Mouse (Mus musculus): ENCODE results near the gene Fam20a. TPM values are rescaled to one million over a fixed set of nuclear protein-coding genes. Genes with fewer than 3 reads are reported as not detected.

Fam20a gene
- polyA plus RNA-seq, 1 experiment from 2014 or later, result 1.7 TPM

DNA sequence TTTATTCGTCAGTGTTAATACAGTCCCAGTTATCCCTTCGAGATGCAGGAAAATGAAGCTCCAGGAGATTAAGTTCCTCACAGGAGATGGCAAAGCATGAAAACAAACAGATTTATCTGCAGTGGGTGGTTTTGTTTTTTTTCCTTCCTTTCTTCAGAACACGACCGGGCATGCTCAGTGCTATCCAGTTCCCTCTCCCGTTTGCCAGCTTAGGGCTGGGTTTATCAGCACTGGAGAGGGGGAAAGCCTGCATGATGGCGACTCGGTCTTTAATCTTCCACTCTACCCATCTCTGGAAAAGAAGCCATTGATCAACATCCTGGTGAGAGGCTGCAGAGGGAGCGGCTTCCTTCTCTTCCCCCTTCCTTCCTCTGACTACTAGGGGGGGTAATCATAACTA is 72.9 kb downstream of the Fam20a start, which contains the start of gene Prkar1a:
TSS of gene Prkar1a (plus strand) at position 200 of the 400 bp plus-strand sequence.
- H3K9me3 ChIP-seq (replicated peaks; ENCODE audit: control insufficient read depth, low read length), result no peaks in the 10 kb centered on the region
- H3K27me3 ChIP-seq (replicated peaks; ENCODE audit: control insufficient read depth, insufficient read depth, low read length), result no peaks in the 10 kb centered on the region
- 45% methylated on average over 8 of the region's 8 CpGs for WGBS
- peaks cover 29% of the 10 kb centered on the region for H3K4me1 ChIP-seq (ENCODE audit: control insufficient read depth, insufficient read depth, low read length)
- ATAC-seq, result no peak
- H3K36me3 ChIP-seq (ENCODE audit: control insufficient read depth, insufficient read depth, low read length), result peaks cover 7% of the 10 kb centered on the region; the same call in 1 of the 2 replicates
- peak; percentile 51 for DNase-seq (ENCODE audit: low spot score)
- H3K9ac ChIP-seq (ENCODE audit: low read length), result peak within 1 kb of the TSS; percentile 97
- H3K27ac ChIP-seq (ENCODE audit: low read depth, low read length), result peak within 1 kb of the TSS; percentile 97
- H3K4me3 ChIP-seq (ENCODE audit: low read depth, low read length), result peak within 1 kb of the TSS; percentile 91
- peak within 1 kb of the TSS; percentile 74 for H3K4me2 ChIP-seq (ENCODE audit: low read length)

DNA sequence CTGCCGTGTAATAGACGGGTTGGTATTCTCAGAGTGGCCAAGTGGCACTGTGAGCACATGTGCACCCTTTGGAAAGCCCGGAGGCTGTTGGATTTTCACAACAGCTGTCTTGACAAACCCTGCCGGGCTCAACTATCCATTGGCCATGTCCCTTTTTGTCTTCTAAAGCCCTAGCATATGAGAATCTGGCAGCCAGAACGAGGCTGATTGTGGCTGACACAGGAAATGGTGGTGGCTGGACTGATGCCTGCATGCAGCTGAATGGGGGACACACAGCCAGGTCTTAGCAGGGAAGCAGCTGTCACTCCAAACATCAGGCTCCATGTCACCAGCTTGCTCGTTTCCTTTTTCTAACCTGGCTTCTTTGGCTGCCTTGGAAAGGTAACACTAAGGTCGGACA is 73.6 kb downstream of the Fam20a start:
- Histone ChIP-seq H3K4me2 (ENCODE audit: low read length) (peak overlapping the region; percentile 74; the same call in 1 of the 2 replicates), H3K27me3 (replicated peaks; ENCODE audit: control insufficient read depth, insufficient read depth, low read length) (no peaks in the 10 kb centered on the region), H3K4me1 (ENCODE audit: control insufficient read depth, insufficient read depth, low read length) (peaks cover 27% of the 10 kb centered on the region), H3K36me3 (ENCODE audit: control insufficient read depth, insufficient read depth, low read length) (no peaks in the 10 kb centered on the region; the same call in 1 of the 2 replicates), H3K9ac (ENCODE audit: low read length) (peak overlapping the region; percentile 55; the same call in 1 of the 2 replicates), H3K9me3 (replicated peaks; ENCODE audit: control insufficient read depth, low read length) (no peaks in the 10 kb centered on the region), H3K4me3 (ENCODE audit: low read depth, low read length) (no peak overlapping the region), H3K27ac (ENCODE audit: low read depth, low read length) (peak overlapping the region; percentile 97)
- DNase-seq (ENCODE audit: low spot score), result peak; percentile 69
- ATAC-seq, result no peak
- whole genome bisulfite sequencing, result 41% methylated on average over 7 of the region's 7 CpGs

DNA sequence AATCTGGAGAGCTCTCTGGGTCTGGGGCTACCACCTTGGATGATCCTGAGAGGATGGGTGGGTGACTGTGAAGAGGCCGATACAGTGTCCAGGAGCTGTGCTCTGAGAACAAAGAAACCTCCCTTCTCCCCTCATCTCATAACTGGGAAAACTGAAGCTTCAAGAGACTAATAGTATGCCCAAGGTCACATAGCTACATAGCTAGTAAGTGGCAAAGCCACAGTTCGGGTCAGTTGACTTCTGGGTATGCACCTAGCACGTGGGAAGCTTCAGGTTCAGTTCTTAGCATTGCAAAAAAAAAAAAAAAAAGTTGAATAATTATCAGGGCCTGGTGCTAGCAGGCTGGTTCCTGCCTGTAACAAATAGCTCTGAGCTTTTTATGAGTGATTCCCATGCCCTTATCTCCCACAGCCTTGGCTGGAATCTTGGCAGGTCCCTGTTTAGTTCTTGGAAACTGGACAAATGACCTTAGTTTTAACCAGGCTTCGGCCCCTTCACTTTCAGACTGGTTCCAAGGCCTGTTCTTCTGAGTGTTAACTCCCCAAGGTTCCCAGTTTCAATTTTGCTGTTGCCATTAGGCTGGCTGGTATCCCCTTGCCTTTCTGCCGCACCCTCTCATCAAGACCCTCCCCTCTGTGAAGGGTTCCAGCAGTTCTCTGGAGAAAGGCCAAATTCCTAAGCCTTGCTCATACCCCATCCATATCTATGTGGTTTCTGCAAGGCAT is 80.4 kb downstream of the Fam20a start:
- no peak overlapping the region for H3K4me2 ChIP-seq (ENCODE audit: low read length)
- H3K4me1 ChIP-seq (ENCODE audit: control insufficient read depth, insufficient read depth, low read length), result no peaks in the 10 kb centered on the region
- no peaks in the 10 kb centered on the region for H3K36me3 ChIP-seq (ENCODE audit: control insufficient read depth, insufficient read depth, low read length)
- no peak overlapping the region for H3K9ac ChIP-seq (ENCODE audit: low read length)
- no peak overlapping the region for H3K4me3 ChIP-seq (ENCODE audit: low read depth, low read length)
- no peaks in the 10 kb centered on the region for H3K9me3 ChIP-seq (replicated peaks; ENCODE audit: control insufficient read depth, low read length)
- DNase-seq (ENCODE audit: low spot score) (no peak), ATAC-seq (no peak)
- no peaks in the 10 kb centered on the region for H3K27me3 ChIP-seq (replicated peaks; ENCODE audit: control insufficient read depth, insufficient read depth, low read length)
- 85% methylated on average over 5 of the region's 5 CpGs for WGBS
- H3K27ac ChIP-seq (ENCODE audit: low read depth, low read length), result no peak overlapping the region

DNA sequence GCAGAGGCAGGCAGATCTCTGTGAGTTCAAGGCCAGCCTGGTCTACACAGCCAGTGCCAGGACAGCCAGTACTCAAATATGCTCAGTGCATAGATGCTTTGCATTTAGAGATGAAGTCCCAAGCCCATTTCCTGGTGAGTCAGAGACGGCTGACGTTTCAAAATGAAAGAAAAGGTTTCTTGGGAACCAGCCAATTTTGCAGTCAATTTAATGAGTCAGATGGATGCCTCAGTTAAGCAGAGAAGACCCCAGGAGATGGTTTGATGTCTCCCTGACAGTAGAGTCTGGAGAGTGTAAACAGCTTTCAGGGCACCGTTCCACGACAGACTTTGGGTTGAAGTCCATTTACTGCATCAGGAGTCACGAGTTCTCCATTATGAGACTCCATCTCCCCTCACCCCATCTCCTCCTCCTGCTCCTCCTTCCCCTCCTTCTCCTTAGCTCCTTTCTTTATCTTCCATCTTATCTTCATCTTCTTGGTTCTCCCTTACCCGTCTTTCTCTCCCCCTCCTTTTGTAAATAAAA is 86.1 kb downstream of the Fam20a start:
- WGBS, result 74% methylated on average over 6 of the region's 6 CpGs
- DNase-seq (ENCODE audit: low spot score), result no peak
- Histone ChIP-seq H3K27me3 (replicated peaks; ENCODE audit: control insufficient read depth, insufficient read depth, low read length) (no peaks in the 10 kb centered on the region), H3K4me2 (ENCODE audit: low read length) (no peak overlapping the region), H3K27ac (ENCODE audit: low read depth, low read length) (no peak overlapping the region), H3K36me3 (ENCODE audit: control insufficient read depth, insufficient read depth, low read length) (no peaks in the 10 kb centered on the region), H3K4me1 (ENCODE audit: control insufficient read depth, insufficient read depth, low read length) (no peaks in the 10 kb centered on the region), H3K9ac (ENCODE audit: low read length) (no peak overlapping the region), H3K4me3 (ENCODE audit: low read depth, low read length) (no peak overlapping the region), H3K9me3 (replicated peaks; ENCODE audit: control insufficient read depth, low read length) (no peaks in the 10 kb centered on the region)
- no peak for ATAC-seq

DNA sequence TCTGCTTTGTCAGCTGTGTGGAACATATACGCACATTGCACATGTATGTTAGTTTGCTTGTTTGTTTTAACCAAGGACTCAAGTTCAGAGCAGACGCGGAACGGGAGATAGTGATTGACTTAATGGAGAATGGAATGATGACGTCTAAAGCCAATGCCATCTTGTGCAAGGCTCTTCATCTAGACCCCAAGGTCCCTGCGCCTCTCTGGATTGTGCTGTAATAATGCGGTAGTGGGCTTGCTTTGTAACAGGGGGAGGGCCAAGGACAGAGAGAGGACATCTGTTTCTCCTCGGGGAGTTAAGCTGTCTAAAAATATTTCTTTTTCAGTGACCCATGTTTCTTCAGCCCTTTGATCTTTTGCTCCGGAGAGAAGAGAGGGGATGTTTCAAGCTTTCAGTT is 87.2 kb downstream of the Fam20a start:
- Histone ChIP-seq H3K4me2 (ENCODE audit: low read length) (no peak overlapping the region), H3K36me3 (ENCODE audit: control insufficient read depth, insufficient read depth, low read length) (no peaks in the 10 kb centered on the region), H3K27ac (ENCODE audit: low read depth, low read length) (no peak overlapping the region), H3K9ac (ENCODE audit: low read length) (no peak overlapping the region), H3K9me3 (replicated peaks; ENCODE audit: control insufficient read depth, low read length) (no peaks in the 10 kb centered on the region), H3K27me3 (replicated peaks; ENCODE audit: control insufficient read depth, insufficient read depth, low read length) (no peaks in the 10 kb centered on the region), H3K4me1 (ENCODE audit: control insufficient read depth, insufficient read depth, low read length) (no peaks in the 10 kb centered on the region), H3K4me3 (ENCODE audit: low read depth, low read length) (no peak overlapping the region)
- WGBS, result 91% methylated on average over 9 of the region's 9 CpGs
- no peak for ATAC-seq
- no peak for DNase-seq (ENCODE audit: low spot score)

DNA sequence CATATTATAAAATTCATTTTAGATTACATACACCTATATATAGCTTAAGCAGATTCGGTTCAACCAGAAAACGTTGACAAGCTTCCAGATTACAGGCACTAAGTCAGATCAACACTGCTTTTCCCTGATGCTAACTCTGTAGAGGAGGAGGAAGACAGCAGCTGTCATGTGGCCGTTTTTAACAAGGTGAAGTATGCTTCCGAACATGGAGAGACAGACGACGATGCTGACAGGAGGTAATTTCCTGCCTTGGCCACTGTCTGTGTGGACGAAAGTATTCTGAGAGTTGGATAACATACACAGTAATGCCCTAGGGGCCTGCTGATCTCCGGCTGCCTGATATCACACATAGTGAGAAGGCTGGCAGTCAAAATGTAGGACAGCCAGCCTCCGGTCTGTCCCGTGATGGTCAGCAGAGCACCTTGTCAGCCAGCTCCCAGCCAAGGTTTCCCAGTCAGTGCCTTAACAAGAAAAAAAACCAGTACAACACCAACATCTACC is 93.0 kb downstream of the Fam20a start:
- Histone ChIP-seq H3K27me3 (replicated peaks; ENCODE audit: control insufficient read depth, insufficient read depth, low read length) (no peaks in the 10 kb centered on the region), H3K4me2 (ENCODE audit: low read length) (no peak overlapping the region), H3K9ac (ENCODE audit: low read length) (no peak overlapping the region), H3K27ac (ENCODE audit: low read depth, low read length) (no peak overlapping the region), H3K4me3 (ENCODE audit: low read depth, low read length) (no peak overlapping the region), H3K9me3 (replicated peaks; ENCODE audit: control insufficient read depth, low read length) (no peaks in the 10 kb centered on the region), H3K4me1 (ENCODE audit: control insufficient read depth, insufficient read depth, low read length) (no peaks in the 10 kb centered on the region), H3K36me3 (ENCODE audit: control insufficient read depth, insufficient read depth, low read length) (no peaks in the 10 kb centered on the region)
- no peak for DNase-seq (ENCODE audit: low spot score)
- no peak for ATAC-seq
- 84% methylated on average over 10 of the region's 10 CpGs for WGBS

DNA sequence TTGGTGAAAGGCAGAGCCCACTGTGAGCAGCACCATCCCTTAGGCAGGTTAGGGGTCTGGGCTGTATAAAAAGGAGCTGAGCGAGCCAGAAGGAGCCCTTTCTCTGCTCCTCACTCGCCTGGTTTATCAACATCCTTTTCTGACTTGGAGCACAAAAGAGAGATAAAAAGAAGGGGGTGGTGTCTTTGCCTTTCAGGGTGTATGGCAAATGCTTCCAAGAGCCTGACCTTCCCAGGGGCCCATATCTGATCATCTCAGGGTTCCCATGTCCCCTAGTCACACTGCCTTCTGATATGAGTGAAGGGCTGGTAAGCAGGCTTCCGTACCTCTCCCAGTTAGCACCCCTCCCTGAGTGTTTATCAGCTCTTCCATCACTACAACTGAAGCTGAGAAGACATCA is 94.0 kb downstream of the Fam20a start:
- Histone ChIP-seq H3K9me3 (replicated peaks; ENCODE audit: control insufficient read depth, low read length) (no peaks in the 10 kb centered on the region), H3K4me3 (ENCODE audit: low read depth, low read length) (no peak overlapping the region), H3K4me1 (ENCODE audit: control insufficient read depth, insufficient read depth, low read length) (no peaks in the 10 kb centered on the region), H3K9ac (ENCODE audit: low read length) (no peak overlapping the region), H3K4me2 (ENCODE audit: low read length) (no peak overlapping the region), H3K27me3 (replicated peaks; ENCODE audit: control insufficient read depth, insufficient read depth, low read length) (no peaks in the 10 kb centered on the region), H3K36me3 (ENCODE audit: control insufficient read depth, insufficient read depth, low read length) (no peaks in the 10 kb centered on the region), H3K27ac (ENCODE audit: low read depth, low read length) (no peak overlapping the region)
- no peak for ATAC-seq
- WGBS, result 82% methylated on average over 3 of the region's 3 CpGs
- DNase-seq (ENCODE audit: low spot score), result no peak

DNA sequence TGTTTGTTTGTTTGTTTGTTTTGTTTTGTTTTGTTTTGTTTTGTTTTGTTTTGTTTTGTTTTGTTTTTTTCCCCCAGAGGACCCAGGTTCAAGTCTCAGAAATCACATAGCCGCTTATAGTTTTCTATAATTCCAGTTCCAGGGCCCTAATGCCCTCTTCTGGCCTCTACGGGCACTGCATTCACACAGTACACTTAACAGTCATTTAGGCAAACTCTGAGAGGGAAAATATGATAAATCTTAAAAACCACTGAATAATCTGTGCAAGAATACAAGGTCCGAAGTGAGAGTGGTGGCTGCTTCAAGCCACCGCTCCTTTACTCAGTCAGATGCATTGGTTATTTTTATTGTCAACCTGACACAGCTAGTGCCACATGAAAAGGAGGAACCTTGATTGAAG is 94.4 kb downstream of the Fam20a start:
- Histone ChIP-seq H3K4me3 (ENCODE audit: low read depth, low read length) (no peak overlapping the region), H3K9me3 (replicated peaks; ENCODE audit: control insufficient read depth, low read length) (no peaks in the 10 kb centered on the region), H3K36me3 (ENCODE audit: control insufficient read depth, insufficient read depth, low read length) (no peaks in the 10 kb centered on the region), H3K27ac (ENCODE audit: low read depth, low read length) (no peak overlapping the region), H3K27me3 (replicated peaks; ENCODE audit: control insufficient read depth, insufficient read depth, low read length) (no peaks in the 10 kb centered on the region), H3K9ac (ENCODE audit: low read length) (no peak overlapping the region), H3K4me1 (ENCODE audit: control insufficient read depth, insufficient read depth, low read length) (no peaks in the 10 kb centered on the region; the same call in 1 of the 2 replicates), H3K4me2 (ENCODE audit: low read length) (no peak overlapping the region)
- 87% methylated on average over 4 of the region's 4 CpGs for WGBS
- ATAC-seq (no peak), DNase-seq (ENCODE audit: low spot score) (no peak)

DNA sequence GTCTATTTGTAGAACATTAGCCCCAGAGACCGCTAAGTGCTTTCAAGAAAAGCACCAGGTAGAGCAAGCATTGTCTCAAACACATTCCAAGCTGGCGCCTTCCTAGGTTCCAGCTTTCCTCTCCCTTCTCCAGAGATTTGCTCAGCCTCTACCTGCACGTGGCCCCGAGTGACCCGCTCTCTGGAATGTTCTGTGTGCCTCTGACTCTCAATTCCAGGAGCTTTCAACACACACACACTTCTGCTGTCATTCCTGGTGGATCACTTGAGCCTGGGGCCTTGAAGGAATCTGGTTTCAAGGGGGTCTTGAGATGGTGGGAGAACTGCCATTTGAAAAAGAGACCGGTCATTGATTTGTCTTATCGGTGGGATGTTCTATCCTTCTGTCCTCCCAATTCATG is 98.8 kb downstream of the Fam20a start:
- H3K27me3 ChIP-seq (replicated peaks; ENCODE audit: control insufficient read depth, insufficient read depth, low read length), result no peaks in the 10 kb centered on the region
- DNase-seq (ENCODE audit: low spot score) (no peak), ATAC-seq (no peak)
- no peak overlapping the region for H3K4me2 ChIP-seq (ENCODE audit: low read length)
- H3K36me3 ChIP-seq (ENCODE audit: control insufficient read depth, insufficient read depth, low read length), result no peaks in the 10 kb centered on the region
- H3K27ac ChIP-seq (ENCODE audit: low read depth, low read length), result no peak overlapping the region
- no peaks in the 10 kb centered on the region for H3K9me3 ChIP-seq (replicated peaks; ENCODE audit: control insufficient read depth, low read length)
- WGBS, result 92% methylated on average over 7 of the region's 7 CpGs
- no peak overlapping the region for H3K9ac ChIP-seq (ENCODE audit: low read length)
- H3K4me1 ChIP-seq (ENCODE audit: control insufficient read depth, insufficient read depth, low read length), result no peaks in the 10 kb centered on the region; the same call in 1 of the 2 replicates
- no peak overlapping the region for H3K4me3 ChIP-seq (ENCODE audit: low read depth, low read length)
